Comparison of ENCODE assay signal across 21 mouse cellular contexts in the genomic region with DNA sequence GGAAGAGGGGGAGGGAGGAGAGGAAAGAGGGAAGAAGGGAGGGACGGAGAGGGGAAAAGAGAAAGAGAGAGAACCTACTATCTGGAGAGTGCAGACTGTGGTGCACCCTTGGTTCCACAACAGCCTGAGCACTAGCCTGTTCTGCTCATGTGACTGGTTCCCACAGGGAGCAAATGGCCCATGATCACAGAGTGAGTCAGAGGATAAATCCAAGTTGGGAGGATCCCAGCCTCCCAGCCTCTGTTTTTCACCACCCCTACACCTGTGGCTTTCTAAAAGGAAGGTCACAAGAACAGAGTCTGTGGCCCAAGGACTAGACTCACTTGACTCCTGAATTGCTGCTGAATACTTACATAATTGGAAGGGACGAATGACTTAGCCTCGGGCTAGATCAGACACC.
DNase-seq lines count a peak whose midpoint lies in the region; TF ChIP-seq lines count a peak whose summit lies in the region.
"Had no signal": no experiment of that assay in that cellular context is flagged by ENCODE, and none has a peak within 500 bp of the region (broad histone marks: within the 10 kb centered on the region; RNA-seq: fewer than 3 reads in every experiment).

No protein-coding gene starts in this region.

- no peak overlapping the region for H3ac ChIP-seq in C2C12 (ENCODE audit: control insufficient read depth, insufficient read length, low read depth)

- no peak for TF ChIP-seq CTCF in C2C12 (IDR thresholded peaks at IDR 0.05; ENCODE audit: control insufficient read depth, insufficient read depth, insufficient read length)

- H3K79me2 ChIP-seq in C2C12 (ENCODE audit: control insufficient read depth, insufficient read depth): no peaks in the 10 kb centered on the region

- H3K27me3 ChIP-seq in C2C12 (ENCODE audit: control insufficient read depth, insufficient read depth, insufficient read length): no peaks in the 10 kb centered on the region
- H3K27me3 ChIP-seq: liver, embryonic 15.5 days had no signal

- DNase-seq in cerebellum, adult 9-10 months: peak; percentile 43
- DNase-seq in cerebellum, postnatal 10 days: no peak
- peak; percentile 63 for DNase-seq in ZHBTc4 (ENCODE audit: low read depth, low spot score)
- DNase-seq in layer of hippocampus, adult 8-10 months (ENCODE audit: low spot score in 2 of 2): no peak
- no peak for DNase-seq in ovary, postnatal 10 days (ENCODE audit: low spot score)
- DNase-seq in right cerebral cortex, postnatal 25 days: no peak
- DNase-seq: adrenal gland, adult 8-10 months; cerebellum, postnatal 36 days; gastrocnemius, postnatal 25 days; heart, adult 18-20 months; heart, postnatal 4 days; kidney, postnatal 14 days; lung, embryonic 14.5 days; lung, postnatal 14 days; midbrain, embryonic 14.5 days; thymus, postnatal 4 days had no signal

- no peak overlapping the region for H3K4me3 ChIP-seq in C2C12 (ENCODE audit: insufficient read depth, poor library complexity, severe bottlenecking)
- H3K4me3 ChIP-seq: heart, embryonic 12.5 days; left cerebral cortex, adult 2 months; limb, embryonic 12.5 days; liver, embryonic 15.5 days had no signal

- no peaks in the 10 kb centered on the region for H3K36me3 ChIP-seq in C2C12 (ENCODE audit: control insufficient read depth, insufficient read depth)
- H3K36me3 ChIP-seq: heart, embryonic 12.5 days; limb, embryonic 12.5 days; liver, embryonic 15.5 days had no signal

- no peaks in the 10 kb centered on the region for H3K79me3 ChIP-seq in C2C12 (ENCODE audit: low read depth)

TF ChIP-seq in C2C12, 6 proteins besides CTCF, POLR2A, EP300 and RAD21:
- TF ChIP-seq FOSL1 (IDR thresholded peaks at IDR 0.05; ENCODE audit: insufficient read depth, low read length, poor library complexity, severe bottlenecking): peak; percentile 34
- peak; percentile 68 for TF ChIP-seq MYOD1 (IDR thresholded peaks at IDR 0.05; ENCODE audit: control insufficient read depth, insufficient read length, low read depth)
- no peak for TF ChIP-seq MAX (IDR thresholded peaks at IDR 0.05)
- no peak for TF ChIP-seq CEBPB (IDR thresholded peaks at IDR 0.05; ENCODE audit: low read depth)
- TF ChIP-seq USF1 (IDR thresholded peaks at IDR 0.05; ENCODE audit: low read depth): peak; percentile 92
TF ChIP-seq in C2C12: peak in this region for 3.

Comparison
In these comparisons a context has a peak if more than half of its experiments do, and no peak if none do; other contexts are left out.
1. DNase-seq: peak in cerebellum, adult 9-10 months (single experiment) and ZHBTc4 (single experiment); none in cerebellum, postnatal 10 days (0 of 2), layer of hippocampus, adult 8-10 months (0 of 2), ovary, postnatal 10 days (single experiment) and right cerebral cortex, postnatal 25 days (single experiment).